Mouse (Mus musculus) neutrophil, adult 5-6 weeks (primary cell): ENCODE measurements around the gene Fndc11. TPM values are rescaled to one million over a fixed set of nuclear protein-coding genes. Genes with fewer than 3 reads are reported as not detected.
A peak's percentile ranks its signal among the peaks of the same experiment; 100 is the strongest.
"Not testable (repeated sequence)": the region's sequence is repeated elsewhere in the genome, so short reads cannot be mapped to it uniquely, and the experiment has no call there.

Experiments
- ATAC-seq: fragments of 151-379, 151-347 bp; 2 replicates; pipeline ENCODE4 v1.8.0; 2017; ENCODE audit warnings: mild to moderate bottlenecking, moderate TSS enrichment; ENCODE audit not compliant: insufficient number of reproducible peaks, poor library complexity, low FRiP score, severe bottlenecking; ENCODE audit errors: extremely low read depth
- total RNA-seq: library from RNA; stranded (forward); fragments of 200-1000 nt; gene quantifications from 2 replicates; pipeline ENCODE4 v1.2.3, GENCODE M21; 2017

The Fndc11 gene
- 0.58 TPM in 1 of 2 replicates, not detected in the other for total RNA-seq

- ATAC-seq = peak; percentile 95
Observed at GRCm38 (mm10) chr2:181219538-181220216, at the start of gene Fndc11. Gene Fndc11, plus strand, starts transcription at chr2:181220013.

- no peak for ATAC-seq
Observed at GRCm38 (mm10) chr2:181174646-181175045, 45.2 kb upstream of the Fndc11 start.

DNA sequence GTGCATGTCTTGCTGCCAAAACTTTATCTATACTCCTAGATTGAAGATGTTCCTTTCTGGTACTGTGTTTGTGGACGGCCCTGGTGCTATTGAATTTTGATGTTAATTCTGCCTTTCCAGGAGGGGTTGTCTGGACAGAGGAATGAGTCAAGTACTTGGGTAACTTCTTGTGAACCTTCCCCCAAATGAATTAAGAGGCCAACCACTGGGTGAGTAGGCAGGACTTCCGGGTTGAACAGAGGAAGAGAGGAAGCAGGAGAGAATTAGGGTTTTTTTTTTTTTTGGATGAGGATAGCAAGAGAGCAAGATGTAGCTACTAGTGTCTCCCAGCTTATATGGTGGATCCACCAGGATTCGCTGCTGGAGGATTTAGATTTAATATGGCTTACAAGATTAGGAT lies 41.8 kb upstream of the Fndc11 start:
- no peak for ATAC-seq

DNA sequence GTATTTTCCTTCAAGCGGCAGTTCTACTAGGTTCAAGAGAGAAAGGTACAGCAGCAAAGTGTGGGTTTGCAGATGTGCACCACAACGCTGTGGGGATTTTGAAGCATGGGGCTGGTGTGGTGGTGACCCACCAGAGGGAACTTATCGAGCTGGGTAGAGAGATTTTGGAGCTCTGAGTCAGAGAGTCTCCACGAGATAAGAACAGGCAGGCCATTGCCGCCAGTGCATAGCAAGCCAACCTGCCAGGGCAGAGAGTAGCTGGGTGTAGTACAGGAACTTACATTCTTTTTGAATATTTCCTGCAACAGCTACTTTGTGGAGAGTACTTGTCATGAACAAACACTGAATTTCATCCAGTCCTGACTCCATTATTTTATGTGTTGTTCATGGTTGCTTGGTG lies 41.3 kb upstream of the Fndc11 start:
- no peak for ATAC-seq

- no peak for ATAC-seq
Observed at GRCm38 (mm10) chr2:181180898-181181297, 38.9 kb upstream of the Fndc11 start.

- ATAC-seq = peak; percentile 71
Observed at GRCm38 (mm10) chr2:181186635-181187034, 33.2 kb upstream of the Fndc11 start.

- ATAC-seq = peak; percentile 78
Observed at GRCm38 (mm10) chr2:181187121-181188000, 32.5 kb upstream of the Fndc11 start, which contains the start of gene Ppdpf. Gene Ppdpf, plus strand, starts transcription at chr2:181187247.

- ATAC-seq = peak; percentile 50
Observed at GRCm38 (mm10) chr2:181188681-181189080, 31.1 kb upstream of the Fndc11 start.

DNA sequence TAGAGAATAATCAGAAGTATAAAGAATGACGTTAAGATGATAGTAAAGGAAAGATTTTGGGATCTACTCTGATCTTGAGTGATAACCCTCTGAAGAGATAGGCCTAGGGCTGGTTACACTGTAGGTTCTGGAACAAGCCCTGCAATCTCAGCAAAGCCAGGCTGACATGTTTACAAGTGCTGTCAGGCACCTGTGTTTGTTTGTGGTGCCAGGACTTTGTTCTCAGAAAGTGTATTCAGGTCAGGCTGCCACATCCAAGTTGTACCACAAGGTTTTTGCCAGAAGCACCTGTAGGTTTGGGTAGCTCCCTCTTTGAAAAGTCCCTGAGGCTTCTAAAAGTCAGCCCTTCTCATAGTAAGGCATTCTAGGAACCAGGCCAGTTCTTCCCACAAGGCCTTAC lies 30.5 kb upstream of the Fndc11 start:
- no peak for ATAC-seq

- not testable (repeated sequence) for ATAC-seq
Observed at GRCm38 (mm10) chr2:181191385-181191784, 28.4 kb upstream of the Fndc11 start.

GRCm38 (mm10) chr2:181191936-181192335 lies 27.9 kb upstream of the Fndc11 start:
- no peak for ATAC-seq

- peak; percentile 51; the same call in 1 of the 2 replicates for ATAC-seq
Observed at GRCm38 (mm10) chr2:181193044-181193443, 26.8 kb upstream of the Fndc11 start.

- ATAC-seq = no peak
Observed at GRCm38 (mm10) chr2:181196628-181197300, 23.0 kb upstream of the Fndc11 start.

- no peak for ATAC-seq
Observed at GRCm38 (mm10) chr2:181201606-181202005, 18.2 kb upstream of the Fndc11 start.

DNA sequence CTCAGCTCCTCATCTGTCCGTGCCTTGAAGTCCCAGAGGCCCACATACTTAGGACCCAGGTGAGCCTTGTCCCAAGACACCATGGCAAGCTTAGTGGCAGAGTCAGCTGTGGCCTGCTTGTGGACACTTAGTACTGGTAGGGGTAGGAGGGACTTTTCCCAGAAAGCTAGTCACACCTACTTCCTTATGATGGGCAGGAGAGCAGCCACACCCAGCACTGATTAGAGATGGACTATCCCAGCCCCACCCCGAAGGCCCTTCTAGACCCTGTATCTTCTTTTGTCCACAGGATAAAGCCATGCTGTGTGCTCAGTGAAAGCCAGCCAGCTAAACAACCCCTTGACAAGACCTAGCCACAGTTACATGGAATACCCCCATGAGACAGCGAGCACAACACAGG lies 17.4 kb upstream of the Fndc11 start, which contains the start of gene Ptk6:
TSS of gene Ptk6 (minus strand) at position 368 of the 400 bp plus-strand sequence.
- ATAC-seq = no peak

GRCm38 (mm10) chr2:181202886-181203285 lies 16.9 kb upstream of the Fndc11 start:
- no peak for ATAC-seq

GRCm38 (mm10) chr2:181205678-181206077 lies 14.1 kb upstream of the Fndc11 start:
- ATAC-seq = no peak

GRCm38 (mm10) chr2:181206118-181206517 lies 13.7 kb upstream of the Fndc11 start:
- ATAC-seq = no peak

- ATAC-seq = no peak
Observed at GRCm38 (mm10) chr2:181212389-181213020, 7.3 kb upstream of the Fndc11 start.
